In genomic region chr2:29419946-29420345, GRCm38 (mm10) we compare ENCODE assay signal across 13 mouse cellular contexts.
DNase-seq lines count a peak whose midpoint lies in the region; ATAC-seq and TF ChIP-seq lines count a peak whose summit lies in the region.
"Had no signal": no experiment of that assay in that cellular context is flagged by ENCODE, and none has a peak within 500 bp of the region (broad histone marks: within the 10 kb centered on the region; RNA-seq: fewer than 3 reads in every experiment).

No protein-coding gene starts in this region.

- H3K9me3 ChIP-seq in hindbrain, embryonic 10.5 days = no peaks in the 10 kb centered on the region
- H3K9me3 ChIP-seq in hindbrain, embryonic 14.5 days (ENCODE audit: control insufficient read depth, low read length) = no peaks in the 10 kb centered on the region
- H3K9me3 ChIP-seq: forebrain, embryonic 12.5 days; liver, embryonic 13.5 days had no signal

- no peaks in the 10 kb centered on the region for H3K36me3 ChIP-seq in hindbrain, embryonic 10.5 days
- H3K36me3 ChIP-seq in hindbrain, embryonic 14.5 days (replicated peaks; ENCODE audit: control insufficient read depth, insufficient read depth) = no peaks in the 10 kb centered on the region
- H3K36me3 ChIP-seq: forebrain, embryonic 12.5 days; liver, embryonic 13.5 days had no signal

- intact Hi-C loops in gastrocnemius, postnatal 14 days (cut with DNase I; ENCODE audit: low total_unique reads) = no loop called here

- H3K9ac ChIP-seq in hindbrain, embryonic 14.5 days = no peak overlapping the region
- H3K9ac ChIP-seq: forebrain, embryonic 12.5 days; liver, embryonic 13.5 days had no signal

- no peaks in the 10 kb centered on the region for H3K27me3 ChIP-seq in hindbrain, embryonic 10.5 days (ENCODE audit: insufficient read depth, poor library complexity, severe bottlenecking)
- H3K27me3 ChIP-seq in hindbrain, embryonic 14.5 days (ENCODE audit: control insufficient read depth, insufficient read depth, low read length) = no peaks in the 10 kb centered on the region
- no peaks in the 10 kb centered on the region for H3K27me3 ChIP-seq in cerebellum, adult 2 months (ENCODE audit: control insufficient read depth, insufficient read depth, low read length)
- H3K27me3 ChIP-seq: forebrain, embryonic 12.5 days; liver, embryonic 13.5 days had no signal

- no peak for TF ChIP-seq CTCF in cerebellum, adult 2 months (IDR thresholded peaks at IDR 0.05; ENCODE audit: borderline replicate concordance, insufficient read depth, low read depth, low read length)

- no peak for DNase-seq in hindbrain, embryonic 10.5 days (ENCODE audit: low spot score)
- DNase-seq in hindbrain, embryonic 14.5 days (ENCODE audit: low spot score) = no peak
- DNase-seq in gastrocnemius, postnatal 14 days = peak; percentile 47
- peak; percentile 51 for DNase-seq in kidney, postnatal 14 days
- DNase-seq in skeletal muscle tissue, adult 2 months (ENCODE audit: low read depth, low spot score) = peak; percentile 67
- DNase-seq in cerebellum, adult 2 months = no peak
- DNase-seq in thymus, postnatal 4 days = no peak
- DNase-seq in thymus, postnatal 14 days = no peak
- DNase-seq: adrenal gland, postnatal 10 days; liver, embryonic 13.5 days; thymus, adult 2 months had no signal

- TF ChIP-seq POLR2A in cerebellum, adult 2 months (IDR thresholded peaks at IDR 0.05; ENCODE audit: borderline replicate concordance, insufficient read depth, low read length) = no peak

- H3K4me2 ChIP-seq in hindbrain, embryonic 14.5 days (replicated peaks) = no peak overlapping the region
- H3K4me2 ChIP-seq: forebrain, embryonic 12.5 days; liver, embryonic 13.5 days had no signal

- WGBS in hindbrain, embryonic 10.5 days = 65% methylated on average over 5 of the region's 5 CpGs
- WGBS in hindbrain, embryonic 14.5 days = 69% methylated on average over 5 of the region's 5 CpGs
- WGBS in cerebellum, adult 2 months = 87% methylated on average over 5 of the region's 5 CpGs

- peaks cover 59% of the 10 kb centered on the region for H3K4me1 ChIP-seq in hindbrain, embryonic 10.5 days (replicated peaks)
- H3K4me1 ChIP-seq in hindbrain, embryonic 14.5 days (replicated peaks; ENCODE audit: control insufficient read depth, insufficient read depth, low read length) = peaks cover 26% of the 10 kb centered on the region
- peaks cover 21% of the 10 kb centered on the region for H3K4me1 ChIP-seq in cerebellum, adult 2 months (ENCODE audit: control insufficient read depth, insufficient read depth, low read length)

- H3K27ac ChIP-seq in hindbrain, embryonic 10.5 days = peak overlapping the region; percentile 62; the same call in 1 of the 2 replicates
- H3K27ac ChIP-seq in hindbrain, embryonic 14.5 days = no peak overlapping the region
- no peak overlapping the region for H3K27ac ChIP-seq in cerebellum, adult 2 months (ENCODE audit: insufficient read depth, low read length)
- H3K27ac ChIP-seq: forebrain, embryonic 12.5 days; left cerebral cortex, adult 2 months; liver, embryonic 13.5 days had no signal

- no peak for ATAC-seq in hindbrain, embryonic 14.5 days (ENCODE audit: low FRiP score)

- no peak overlapping the region for H3K4me3 ChIP-seq in hindbrain, embryonic 10.5 days
- H3K4me3 ChIP-seq in hindbrain, embryonic 14.5 days (replicated peaks; ENCODE audit: low read length) = no peak overlapping the region
- H3K4me3 ChIP-seq in cerebellum, adult 2 months (replicated peaks; ENCODE audit: insufficient read depth, low read depth, low read length) = no peak overlapping the region
- H3K4me3 ChIP-seq: forebrain, embryonic 12.5 days; left cerebral cortex, adult 2 months; liver, embryonic 13.5 days had no signal

Comparison
In these comparisons a context has a peak if more than half of its experiments do, and no peak if none do; other contexts are left out.
1. DNase-seq: peak in gastrocnemius, postnatal 14 days (single experiment), kidney, postnatal 14 days (single experiment) and skeletal muscle tissue, adult 2 months (single experiment); none in hindbrain, embryonic 10.5 days (single experiment), hindbrain, embryonic 14.5 days (single experiment), cerebellum, adult 2 months (0 of 2), thymus, postnatal 4 days (single experiment) and thymus, postnatal 14 days (single experiment).